Mouse (Mus musculus) kidney, postnatal 36 days (tissue): ENCODE data around the gene Mki67.
"Not testable (repeated sequence)": the region's sequence is repeated elsewhere in the genome, so short reads cannot be mapped to it uniquely, and the experiment has no call there.

ENCODE experiments used
- DNase-seq, 2 experiments: peaks; one replicate each; pipeline ENCODE4 v3.0.0; 2021 to 2022; ENCODE audit warnings: mixed read lengths in 2 of 2

Mki67 gene

GRCm38 (mm10) chr7:135716445-135716877, 300 bp upstream of the Mki67 start:
- DNase-seq = peak; percentile 93 to 94

GRCm38 (mm10) chr7:135715166-135715565, 995 bp downstream of the Mki67 start:
- no peak for DNase-seq

GRCm38 (mm10) chr7:135713326-135713725, 2.8 kb downstream of the Mki67 start:
- no peak for DNase-seq

GRCm38 (mm10) chr7:135712534-135712933, 3.6 kb downstream of the Mki67 start:
- DNase-seq = no peak

- DNase-seq = no peak
These were observed 5.5 kb downstream of the Mki67 start for GRCm38 (mm10) chr7:135710702-135711101.

- no peak for DNase-seq
These were observed 10.4 kb downstream of the Mki67 start for GRCm38 (mm10) chr7:135705753-135706152.

GRCm38 (mm10) chr7:135705083-135705482, 11.1 kb downstream of the Mki67 start:
- DNase-seq = no peak

GRCm38 (mm10) chr7:135704251-135704650, 11.9 kb downstream of the Mki67 start:
- DNase-seq = no peak

GRCm38 (mm10) chr7:135703600-135704148, 12.5 kb downstream of the Mki67 start:
- no peak for DNase-seq

GRCm38 (mm10) chr7:135699351-135699750, 16.8 kb downstream of the Mki67 start:
- DNase-seq = not testable (repeated sequence)

- no peak for DNase-seq
These were observed 17.8 kb downstream of the Mki67 start for GRCm38 (mm10) chr7:135698362-135698761.

GRCm38 (mm10) chr7:135697021-135697740, 19.0 kb downstream of the Mki67 start:
- not testable (repeated sequence) for DNase-seq

GRCm38 (mm10) chr7:135696127-135696526, 20.0 kb downstream of the Mki67 start:
- DNase-seq = no peak

- no peak for DNase-seq
These were observed 21.4 kb downstream of the Mki67 start for GRCm38 (mm10) chr7:135694796-135695195.

- no peak for DNase-seq
These were observed 22.0 kb downstream of the Mki67 start for GRCm38 (mm10) chr7:135694130-135694529.

GRCm38 (mm10) chr7:135691941-135692340, 24.2 kb downstream of the Mki67 start:
- no peak for DNase-seq

GRCm38 (mm10) chr7:135689396-135689795, 26.8 kb downstream of the Mki67 start:
- no peak for DNase-seq

GRCm38 (mm10) chr7:135684938-135685337, 31.2 kb downstream of the Mki67 start:
- DNase-seq = no peak

- DNase-seq = not testable (repeated sequence)
These were observed 32.1 kb downstream of the Mki67 start for GRCm38 (mm10) chr7:135684098-135684497.

GRCm38 (mm10) chr7:135680334-135680733, 35.8 kb downstream of the Mki67 start:
- DNase-seq = peak; percentile 56 to 85

GRCm38 (mm10) chr7:135676722-135677121, 39.4 kb downstream of the Mki67 start:
- DNase-seq = no peak

GRCm38 (mm10) chr7:135673576-135673975, 42.6 kb downstream of the Mki67 start:
- DNase-seq = no peak

GRCm38 (mm10) chr7:135668852-135669739, 47.1 kb downstream of the Mki67 start:
- DNase-seq = peak; percentile 46 to 78
